Mouse (Mus musculus): ENCODE results near the gene Gm4787. TPM values are rescaled to one million over a fixed set of nuclear protein-coding genes. Genes with fewer than 3 reads are reported as not detected.
"Not testable (repeated sequence)": the region's sequence is repeated elsewhere in the genome, so short reads cannot be mapped to it uniquely, and the experiment has no call there.

Gene Gm4787
- polyA plus RNA-seq (2017; shearing (Covaris generic)): 1 to 10 TPM in 1 of 2 experiments, under 1 TPM in 1; 0.97 to 1.2 TPM

DNA sequence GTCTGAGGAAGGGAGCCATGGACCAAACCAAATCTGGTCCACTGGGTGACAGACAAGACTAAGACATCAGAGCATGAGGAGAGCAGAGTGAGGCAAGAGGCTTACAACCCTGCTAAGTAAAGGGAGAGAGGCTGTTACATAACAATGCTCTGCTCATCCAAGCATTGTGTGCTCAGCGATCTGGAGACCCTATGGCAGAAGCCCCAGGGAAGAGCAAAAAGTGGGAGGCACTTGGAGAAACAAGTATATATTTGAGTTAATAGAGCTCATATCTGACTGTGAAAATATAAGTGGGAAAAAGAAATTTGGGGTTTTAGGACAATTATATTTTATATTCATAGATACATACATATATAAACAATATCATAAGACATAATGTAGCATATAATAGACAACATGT, at the start of gene Gm4787:
Gm4787 (minus strand) TSS at position 101 of the 400 bp plus-strand sequence.
- ATAC-seq: not testable (repeated sequence)

DNA sequence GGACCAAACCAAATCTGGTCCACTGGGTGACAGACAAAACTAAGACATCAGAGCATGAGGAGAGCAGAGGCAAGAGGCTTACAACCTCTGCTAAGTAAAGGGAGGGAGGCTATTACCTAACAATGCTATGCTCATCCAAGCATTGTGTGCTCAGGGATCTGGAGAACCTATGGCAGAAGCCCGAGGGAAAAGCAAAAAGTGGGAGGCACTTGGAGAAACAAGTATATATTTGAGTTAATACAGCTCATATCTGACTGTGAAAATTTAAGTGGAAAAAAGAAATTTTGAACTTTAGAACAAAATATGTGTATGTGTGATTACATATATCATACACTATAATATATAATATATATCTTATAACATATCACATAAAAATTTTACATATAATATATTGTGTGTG, 42.6 kb upstream of the Gm4787 start, which contains the start of gene Adam4:
Adam4 (minus strand) TSS at position 101 of the 400 bp plus-strand sequence.
- ATAC-seq: no peak

DNA sequence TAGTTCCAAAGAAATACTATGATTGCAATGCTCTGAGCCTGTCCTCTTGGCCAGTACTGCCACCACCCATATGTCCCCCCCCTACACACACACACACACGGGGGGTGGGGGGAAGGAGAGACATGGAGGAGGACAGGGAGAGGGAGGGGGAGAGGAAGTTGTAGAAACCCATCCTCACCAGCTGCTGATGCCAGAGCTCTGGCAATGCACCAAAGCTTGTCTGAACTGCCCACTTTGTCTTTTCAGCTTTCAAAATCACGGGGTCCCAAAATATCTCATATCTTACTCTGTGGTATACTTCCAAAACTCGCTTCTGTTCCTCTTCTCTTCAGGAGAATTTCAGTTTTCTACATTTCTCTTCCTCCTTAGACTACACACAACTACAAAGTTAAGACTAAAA, 33.9 kb upstream of the Gm4787 start:
- no peak for ATAC-seq

DNA sequence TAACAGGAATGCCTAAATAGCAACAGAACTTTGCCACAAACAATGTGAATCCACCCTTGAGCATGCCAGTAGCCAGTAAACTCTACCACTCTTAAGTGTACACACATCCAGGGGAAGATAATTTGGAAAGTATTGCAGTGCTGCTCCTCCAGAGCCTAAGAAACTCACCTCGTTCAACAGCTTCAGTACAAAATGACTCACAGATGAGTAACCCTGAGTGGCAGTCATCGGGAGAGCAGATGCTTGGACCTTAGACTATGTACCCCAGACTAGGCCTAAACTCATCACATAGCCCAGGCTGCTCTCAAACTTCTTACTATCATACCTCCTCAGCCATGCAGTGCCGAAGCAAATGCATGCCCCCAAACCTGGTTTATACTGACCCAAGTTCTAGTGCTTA, 29.7 kb upstream of the Gm4787 start:
- ATAC-seq: no peak

DNA sequence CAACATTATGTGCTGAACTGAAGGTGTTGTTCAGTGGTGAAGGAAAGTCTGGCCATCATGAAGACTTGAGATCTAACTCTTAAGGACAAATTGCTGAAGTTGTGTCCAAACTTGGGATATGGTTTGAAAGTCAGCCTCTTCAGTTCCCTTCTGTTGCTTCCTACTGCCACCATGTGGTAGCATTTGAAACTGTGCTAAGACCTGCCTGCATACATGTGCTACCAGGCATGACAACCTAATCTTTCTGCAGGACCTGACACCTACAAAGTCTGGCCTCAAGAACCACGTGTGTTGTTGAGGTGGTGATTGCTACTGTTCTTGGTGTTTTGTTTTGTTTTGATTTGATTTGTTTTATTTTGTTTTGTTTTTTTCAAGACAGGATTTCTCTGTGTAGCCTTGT, 22.9 kb upstream of the Gm4787 start:
- ATAC-seq: no peak

DNA sequence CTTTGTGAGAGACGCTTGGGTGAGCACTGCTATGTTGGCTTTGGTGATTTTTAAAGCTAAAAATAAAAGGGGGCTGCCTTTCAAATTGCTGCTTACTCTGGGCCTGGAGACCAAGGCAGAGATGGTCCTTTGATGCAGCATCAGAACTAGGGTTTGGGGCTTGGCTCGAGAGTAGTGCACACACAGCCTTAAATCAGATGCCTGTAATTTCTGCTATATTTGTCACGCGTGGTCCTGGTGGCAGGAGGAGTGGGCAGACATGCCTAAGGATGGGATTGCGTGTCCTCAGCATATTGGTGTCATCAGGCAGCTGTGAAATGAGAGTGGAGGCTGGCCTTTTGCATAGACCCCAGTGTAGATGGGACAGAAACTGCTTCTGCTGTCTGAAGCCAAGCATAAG, 45.4 kb downstream of the Gm4787 start:
- no peak for ATAC-seq

DNA sequence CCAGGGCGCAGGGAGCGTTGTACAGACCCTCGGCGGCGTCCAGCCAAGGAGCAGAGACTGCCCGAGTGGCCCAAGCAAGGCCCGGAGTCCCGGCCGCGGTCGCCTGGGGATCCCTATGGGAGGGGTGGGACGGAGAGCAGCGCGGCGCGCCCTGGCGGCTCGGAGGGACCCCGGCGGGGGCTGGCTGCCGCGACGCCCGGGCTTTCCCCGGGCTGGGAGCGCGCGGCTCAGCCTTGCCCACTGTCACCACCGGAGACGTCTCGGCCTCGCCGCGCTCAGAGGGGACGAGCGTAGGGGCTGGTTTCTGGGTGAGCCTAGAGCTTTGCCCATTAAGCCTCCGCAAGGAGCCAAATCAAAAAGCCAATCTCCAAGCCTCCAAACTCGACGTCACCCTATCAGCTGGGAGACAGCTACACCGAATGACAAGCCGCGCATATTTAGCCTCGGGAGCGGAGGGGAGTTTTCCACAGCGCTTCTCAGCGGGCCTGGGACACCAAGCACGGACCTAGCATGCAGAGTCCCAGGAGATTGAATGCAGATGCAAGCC, 46.3 kb downstream of the Gm4787 start, which contains the start of gene Slc8a3:
Slc8a3 (minus strand) TSS at position 306 of the 547 bp plus-strand sequence.
- no peak for ATAC-seq

DNA sequence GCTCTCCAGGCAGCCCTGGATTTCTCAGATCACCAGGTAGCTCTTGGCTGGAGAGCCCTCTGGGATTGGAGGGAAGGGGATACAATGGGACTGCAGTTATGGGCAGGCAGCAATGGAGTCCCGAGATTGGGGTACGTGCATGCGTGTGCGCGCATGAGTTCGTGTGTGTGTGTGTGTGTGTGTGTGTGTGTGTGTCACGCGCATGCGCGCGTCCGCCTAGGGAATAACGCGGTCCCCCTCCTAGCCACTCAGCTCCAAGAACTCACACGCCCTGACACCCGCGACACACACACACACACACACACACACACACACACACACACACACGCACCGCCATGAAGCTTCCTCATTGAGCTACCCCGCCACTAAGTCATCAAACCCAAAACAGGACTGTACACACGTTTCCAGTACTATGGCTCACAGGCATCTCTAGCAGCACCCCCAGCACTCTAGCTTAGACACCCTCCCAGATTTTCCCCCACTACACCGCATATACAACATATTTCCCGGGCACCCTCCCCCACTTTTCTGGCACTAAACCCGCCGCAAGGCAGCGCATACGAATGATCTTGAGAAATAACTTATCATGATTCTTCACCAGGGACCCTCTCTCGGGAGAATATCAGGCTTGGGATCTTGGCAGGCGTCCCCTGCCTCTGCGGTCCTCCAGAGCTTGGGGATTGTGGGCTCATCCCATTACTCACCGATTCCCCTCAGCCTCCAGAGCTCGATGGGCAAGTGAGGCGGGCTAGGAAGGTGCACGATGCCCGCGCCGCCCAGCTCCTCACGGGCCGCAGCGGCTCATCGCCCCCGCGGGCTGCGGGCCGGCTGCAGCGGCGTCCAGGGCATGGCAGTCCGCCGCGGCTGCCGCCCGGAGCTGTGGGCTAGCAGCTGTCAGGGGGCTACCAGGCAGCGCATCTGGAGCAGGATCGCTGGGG, 47.1 kb downstream of the Gm4787 start:
- no peak for ATAC-seq

DNA sequence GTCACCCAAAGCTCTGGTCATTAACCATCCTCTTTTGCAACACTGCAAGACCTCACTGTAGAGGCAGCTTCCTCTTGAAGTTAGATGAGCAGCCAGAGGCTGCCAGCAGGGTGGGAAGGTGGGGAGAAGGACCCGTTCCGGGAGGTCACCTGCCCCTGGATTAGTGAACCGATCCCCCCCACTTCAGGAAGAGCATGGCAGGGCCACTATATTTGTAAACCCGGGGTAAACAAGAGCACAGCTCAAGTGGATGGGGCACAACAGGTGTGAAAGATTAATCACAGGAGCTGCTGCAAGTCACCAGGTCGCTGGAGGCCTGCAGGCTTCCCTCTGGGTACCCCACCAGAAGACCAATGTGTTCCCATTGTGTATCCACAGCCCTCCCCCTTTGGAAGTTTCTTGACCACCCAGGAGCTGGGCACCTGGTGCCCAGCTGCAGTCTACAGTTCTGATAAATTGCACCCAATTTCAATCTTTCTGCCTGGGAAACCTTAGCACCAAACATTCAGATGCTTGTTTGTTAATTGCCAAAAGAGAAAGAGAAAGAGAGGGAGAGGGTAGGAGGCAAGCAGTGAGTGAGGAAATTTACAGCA, 48.1 kb downstream of the Gm4787 start:
- ATAC-seq: no peak

Other genes starting within 250 kb of the Gm4787 start
- gene Slc8a3, start 46.3 kb downstream of the Gm4787 start, polyA plus RNA-seq (2017; shearing (Covaris generic)): not detected
- gene Adam4, start 42.5 kb upstream of the Gm4787 start, polyA plus RNA-seq (2017; shearing (Covaris generic)): under 1 TPM; 0.44 to 0.68 TPM
- 100 to 1,000 TPM; 140 to 178 TPM for gene Cox16, start 105.7 kb upstream of the Gm4787 start, polyA plus RNA-seq (2017; shearing (Covaris generic))
- 10 to 100 TPM; 11.3 to 14.9 TPM for gene Gm20498, start 153.4 kb upstream of the Gm4787 start, polyA plus RNA-seq (2017; shearing (Covaris generic))
- gene Synj2bp, start 153.4 kb upstream of the Gm4787 start, polyA plus RNA-seq (2017; shearing (Covaris generic)): 10 to 100 TPM; 66.2 to 71.8 TPM
- gene Adam21, start 189.0 kb upstream of the Gm4787 start, polyA plus RNA-seq (2017; shearing (Covaris generic)): not detected
- 10 to 100 TPM; 28.0 to 28.2 TPM for gene Med6, start 215.5 kb upstream of the Gm4787 start, polyA plus RNA-seq (2017; shearing (Covaris generic))